Mouse (Mus musculus) kidney, adult 9 months (tissue): ENCODE results near the gene Cd93.

ENCODE experiments used
- DNase-seq: peaks from one replicate; pipeline ENCODE4 v3.0.0; 2022

Cd93 gene

DNA sequence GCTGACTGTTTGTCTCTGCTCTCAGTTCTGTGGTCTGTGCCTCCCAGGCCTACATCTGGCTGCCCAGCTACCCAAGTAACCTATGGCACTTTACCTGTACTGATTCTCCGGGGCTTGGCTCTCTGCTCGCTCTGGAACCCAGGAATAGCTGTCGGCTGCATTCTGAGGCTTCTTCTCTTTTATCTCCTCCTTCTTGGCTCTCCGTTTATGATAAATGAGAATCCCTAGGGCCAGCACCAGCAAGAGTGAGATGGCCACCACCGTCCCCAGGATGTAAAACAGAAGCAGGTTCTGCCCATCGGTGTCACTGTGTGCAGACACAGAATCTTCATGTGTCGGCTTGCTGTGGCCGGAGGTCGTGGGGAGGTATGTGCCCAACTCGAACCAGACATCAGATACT, 1.9 kb downstream of the Cd93 start:
- DNase-seq, result no peak

DNA sequence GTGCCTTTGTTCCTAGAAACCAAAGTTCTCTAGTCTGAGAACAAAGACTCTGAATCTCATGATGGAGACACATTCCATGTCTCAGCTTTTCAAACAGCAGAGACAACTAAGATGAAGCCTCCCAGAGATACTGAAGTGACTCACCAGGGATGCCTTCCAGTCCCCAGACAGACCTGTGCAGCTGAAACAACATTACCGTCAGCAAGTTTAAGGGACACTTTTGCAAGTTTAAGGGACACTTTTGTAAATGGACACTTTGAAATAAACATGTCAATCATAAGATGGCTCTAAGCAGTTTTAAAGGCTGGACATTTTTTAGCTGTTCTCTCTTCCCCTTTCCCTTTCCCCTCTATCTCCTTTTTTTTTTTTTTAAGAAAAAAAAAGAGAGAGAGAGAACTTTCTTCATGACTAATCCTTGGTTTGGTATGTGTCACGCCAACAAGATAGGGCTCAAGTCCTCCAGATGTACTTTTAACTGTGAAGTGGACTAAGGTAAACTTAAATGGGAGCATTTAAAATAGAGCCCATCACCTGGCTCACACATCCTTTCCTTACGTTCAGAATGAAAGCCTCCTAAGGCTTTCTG, 3.6 kb downstream of the Cd93 start:
- no peak for DNase-seq

- no peak for DNase-seq
Measured at GRCm38 (mm10) chr2:148436285-148436684, 7.1 kb downstream of the Cd93 start.

DNA sequence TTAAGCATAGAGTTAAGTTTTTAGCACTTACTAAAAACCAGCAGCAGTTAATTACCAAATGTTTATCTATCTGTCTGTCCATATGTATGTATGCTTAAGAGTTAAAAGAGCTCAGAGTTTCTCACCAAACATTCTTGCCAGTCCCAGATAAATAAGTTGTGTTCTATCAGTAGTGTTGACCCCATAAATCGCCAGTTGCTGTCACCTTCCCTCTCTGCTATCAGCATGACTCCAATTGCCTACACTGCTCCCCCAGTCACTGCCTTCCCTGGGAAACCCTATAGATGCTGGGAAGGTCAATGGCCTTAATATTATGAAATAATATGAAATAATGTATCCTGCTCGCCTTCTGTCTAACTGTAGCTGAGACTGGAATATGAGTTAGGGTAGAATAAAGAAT, 11.0 kb downstream of the Cd93 start:
- DNase-seq, result no peak

- DNase-seq, result no peak
Measured at GRCm38 (mm10) chr2:148430941-148431340, 12.4 kb downstream of the Cd93 start.

DNA sequence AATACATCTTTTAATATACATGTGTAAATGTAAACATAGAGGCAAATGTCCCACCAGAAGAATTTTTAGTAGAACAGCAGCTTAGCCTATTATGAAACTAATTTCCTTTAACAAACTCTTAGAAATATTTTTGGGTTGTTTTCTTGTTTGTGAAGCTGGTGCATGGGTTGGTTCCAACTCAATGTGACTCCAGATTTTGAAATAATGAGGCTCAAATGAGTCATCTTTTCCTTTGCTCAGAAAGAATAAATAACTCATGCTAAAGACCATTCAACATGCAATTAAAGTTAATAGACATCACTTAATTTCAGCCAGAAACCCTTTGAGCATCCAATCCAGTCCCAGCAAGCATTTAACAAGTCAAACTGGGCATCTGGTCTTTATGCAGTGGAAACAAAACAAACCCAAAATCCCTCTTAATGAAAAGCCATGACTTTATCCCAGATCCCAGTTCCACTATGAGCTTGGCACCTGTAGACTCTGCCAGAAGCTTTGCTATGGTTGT, 14.3 kb downstream of the Cd93 start:
- no peak for DNase-seq

- no peak for DNase-seq
Measured at GRCm38 (mm10) chr2:148428523-148428922, 14.8 kb downstream of the Cd93 start.

GRCm38 (mm10) chr2:148427553-148427952, 15.8 kb downstream of the Cd93 start:
- DNase-seq, result no peak

GRCm38 (mm10) chr2:148425709-148426382, 17.5 kb downstream of the Cd93 start:
- no peak for DNase-seq

DNA sequence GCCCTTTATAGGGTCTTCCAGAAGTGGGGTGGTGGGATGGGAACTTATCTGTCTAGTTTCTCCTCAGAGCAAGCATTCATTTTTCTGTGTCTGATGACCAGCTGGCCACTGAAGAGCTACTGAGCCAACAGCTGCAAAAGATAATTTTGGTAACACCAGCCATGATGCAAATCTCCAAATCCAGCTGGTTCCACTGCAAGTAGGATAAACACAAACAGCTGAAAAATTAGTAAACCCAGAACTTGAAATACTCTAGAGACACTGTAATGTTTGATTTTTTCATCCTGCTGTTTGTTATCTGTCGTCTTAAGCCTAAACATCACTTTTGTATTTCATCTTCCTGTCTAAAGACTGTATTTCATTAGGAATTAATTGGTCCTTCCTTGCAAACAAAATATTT, 21.7 kb downstream of the Cd93 start:
- no peak for DNase-seq

- no peak for DNase-seq
Measured at GRCm38 (mm10) chr2:148421112-148421511, 22.3 kb downstream of the Cd93 start.

GRCm38 (mm10) chr2:148419776-148420175, 23.6 kb downstream of the Cd93 start:
- DNase-seq, result no peak

GRCm38 (mm10) chr2:148419151-148419550, 24.2 kb downstream of the Cd93 start:
- DNase-seq, result no peak

GRCm38 (mm10) chr2:148409821-148410220, 33.5 kb downstream of the Cd93 start:
- DNase-seq, result no peak

GRCm38 (mm10) chr2:148409141-148409540, 34.2 kb downstream of the Cd93 start:
- peak; percentile 88 for DNase-seq

GRCm38 (mm10) chr2:148408761-148409120, 34.6 kb downstream of the Cd93 start:
- no peak for DNase-seq

- DNase-seq, result peak; percentile 76
Measured at GRCm38 (mm10) chr2:148407870-148408760, 35.2 kb downstream of the Cd93 start, which contains the start of gene Thbd. Thbd (minus strand) TSS chr2:148408188.

DNA sequence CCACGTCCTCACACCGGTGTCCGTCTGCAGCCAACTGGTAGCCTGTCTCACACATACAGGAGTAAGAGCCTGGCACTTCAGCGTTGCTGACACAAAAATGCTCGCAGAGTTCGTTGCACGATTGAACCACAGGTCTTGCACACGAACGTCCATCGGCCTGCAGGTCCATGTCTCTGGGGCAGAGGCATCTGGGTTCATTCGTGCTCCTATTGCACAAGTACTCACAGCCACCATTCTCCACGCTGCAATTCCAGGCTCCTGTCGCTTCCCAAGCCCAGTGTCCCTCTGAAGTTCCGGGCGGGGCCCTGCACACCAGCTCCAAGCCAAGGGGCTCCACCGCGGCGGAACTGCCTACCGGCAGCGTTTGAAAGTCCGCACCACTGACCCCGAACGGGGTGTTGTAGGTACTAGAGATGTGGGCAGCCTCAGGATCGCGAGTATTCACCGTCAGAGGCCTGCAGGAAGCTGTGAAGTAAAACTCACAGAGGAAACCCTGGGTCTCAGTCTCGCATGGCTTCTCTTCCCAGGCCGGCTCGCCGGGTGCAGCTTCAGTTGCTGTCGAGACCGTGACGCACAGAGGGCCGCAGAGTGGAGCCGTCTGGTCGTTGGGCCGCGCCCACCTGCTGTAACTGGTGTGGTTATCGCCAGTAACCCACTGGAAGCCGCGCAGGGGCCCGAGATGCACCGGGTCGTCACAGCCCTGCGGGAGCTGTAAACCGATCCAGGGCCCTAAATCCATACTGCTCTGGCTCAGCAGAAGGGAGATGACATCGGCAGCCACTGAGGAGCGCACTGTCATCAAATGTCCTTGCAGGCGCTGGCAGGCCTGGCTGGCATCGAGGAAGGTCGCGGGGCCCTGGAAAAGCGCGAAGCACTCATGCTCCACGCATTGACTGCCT, 36.1 kb downstream of the Cd93 start:
- no peak for DNase-seq

DNA sequence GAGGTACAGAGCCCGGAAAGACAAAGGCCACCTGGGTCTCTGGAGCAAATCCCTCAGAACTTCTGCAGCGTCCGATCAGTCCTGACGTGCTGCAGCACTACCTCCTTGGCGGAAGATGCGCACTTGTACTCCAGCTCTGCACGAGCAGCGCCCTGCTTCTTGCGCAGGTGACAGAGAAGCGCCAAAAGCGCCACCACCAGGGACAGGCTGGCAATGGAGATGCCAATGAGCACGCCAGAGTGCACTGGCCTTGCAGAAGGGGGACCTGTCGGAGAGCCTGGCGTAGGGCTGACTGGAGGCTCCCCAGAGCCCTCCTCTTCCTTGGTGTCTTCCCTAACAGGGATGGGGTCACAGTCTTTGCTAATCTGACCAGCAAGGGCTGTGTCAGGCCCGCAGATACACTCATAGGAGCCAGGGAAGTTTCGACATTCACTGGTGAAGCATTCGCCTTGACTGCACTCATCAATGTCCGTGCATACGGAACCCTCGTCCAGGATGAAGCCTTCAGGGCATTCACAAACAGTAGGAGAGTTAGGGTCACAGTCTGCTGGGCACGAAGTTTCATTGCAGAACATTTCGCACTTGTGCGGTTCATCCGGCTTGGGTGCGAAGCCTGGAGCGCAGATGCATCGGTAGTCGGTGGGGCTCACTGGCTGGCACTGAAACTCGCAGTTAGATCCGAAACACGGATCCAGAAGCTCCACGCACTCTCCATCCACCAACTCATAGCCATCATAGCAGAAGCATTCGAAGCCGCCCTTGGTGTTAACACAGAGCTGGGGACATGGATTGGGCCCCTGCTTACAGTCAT, 37.0 kb downstream of the Cd93 start:
- DNase-seq, result peak; percentile 41

- no peak for DNase-seq
Measured at GRCm38 (mm10) chr2:148404906-148405305, 38.5 kb downstream of the Cd93 start.

DNA sequence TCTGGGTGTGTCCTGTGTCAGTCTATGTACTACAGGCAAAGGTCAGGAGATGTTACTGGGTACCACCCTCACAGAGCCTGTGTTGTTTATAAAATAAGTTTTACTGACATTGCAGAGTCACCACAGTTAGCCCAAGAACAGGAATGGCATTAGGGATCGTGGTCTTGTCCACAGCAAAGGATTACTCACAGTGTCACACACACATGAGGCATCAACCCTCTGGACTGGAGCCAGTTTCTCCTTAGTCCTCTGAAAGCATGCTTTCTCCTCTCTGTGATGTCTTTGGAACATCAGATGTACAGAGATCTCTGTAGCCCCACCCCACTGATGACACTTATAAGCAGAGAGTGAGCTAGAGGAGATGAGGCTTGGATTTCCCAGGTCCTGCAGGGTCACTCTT, 41.1 kb downstream of the Cd93 start:
- DNase-seq, result no peak
